Mouse (Mus musculus): ENCODE measurements at regions not wholly inside any gene's neighbourhood (a gene's known extent, or its start where the extent isn't known, plus 50 kb on each side); places are given as distances from the start of the nearest gene placed in this dataset.

DNA sequence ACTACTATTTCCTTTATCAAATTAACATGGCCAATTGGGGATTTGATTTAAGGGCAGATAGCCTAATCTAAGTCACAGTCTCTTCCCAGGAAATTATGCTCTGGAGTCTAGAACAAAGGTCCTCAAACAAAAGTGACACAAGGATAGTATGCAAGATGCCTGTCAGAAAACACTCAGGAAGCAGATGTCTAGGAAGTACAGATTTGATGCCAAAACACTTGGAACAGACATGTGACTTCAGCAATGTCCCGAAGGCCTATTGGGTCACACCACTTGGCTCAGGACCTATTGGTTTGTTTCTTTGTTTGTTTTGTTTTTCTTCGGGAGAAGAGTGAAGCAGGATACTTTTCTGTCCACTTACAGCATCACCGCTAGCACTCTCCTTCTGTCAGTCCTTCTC lies 105.7 kb upstream of the Kirrel3 start:
- TF ChIP-seq CTCF (IDR thresholded peaks at IDR 0.05; ENCODE audit: low read depth), result no peak
- TF ChIP-seq EP300 (IDR thresholded peaks at IDR 0.05; ENCODE audit: low read depth), result no peak

All from heart, postnatal 0 days (tissue).